Comparison of ENCODE assay signal across 26 mouse cellular contexts in the genomic region with DNA sequence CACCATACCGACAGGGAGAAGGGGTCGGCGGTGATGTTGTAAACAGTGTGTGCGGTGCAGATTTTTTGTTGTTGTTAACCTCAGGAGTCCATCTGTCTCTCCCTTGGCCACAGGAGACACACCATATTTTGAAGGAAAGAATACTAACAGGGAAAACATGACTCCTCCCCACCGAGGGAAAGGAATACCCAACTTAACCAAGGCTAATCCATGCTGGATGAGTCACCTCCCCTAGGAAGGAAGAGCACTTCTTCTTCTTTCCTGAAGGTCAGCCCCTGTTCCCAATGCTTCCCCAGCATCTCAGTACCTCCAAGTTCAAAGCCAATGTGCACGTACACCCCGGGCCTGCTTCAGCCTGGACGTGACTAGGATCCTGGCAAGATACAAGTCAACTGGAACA.
DNase-seq lines count a peak whose midpoint lies in the region; ATAC-seq lines count a peak whose summit lies in the region.
"Had no signal": no experiment of that assay in that cellular context is flagged by ENCODE, and none has a peak within 500 bp of the region (broad histone marks: within the 10 kb centered on the region; RNA-seq: fewer than 3 reads in every experiment).

No protein-coding gene starts in this region.

- H3K27me3 ChIP-seq in embryonic facial prominence, embryonic 12.5 days: no peaks in the 10 kb centered on the region
- H3K27me3 ChIP-seq in embryonic facial prominence, embryonic 10.5 days (replicated peaks; ENCODE audit: low read depth, poor library complexity, severe bottlenecking): no peaks in the 10 kb centered on the region
- H3K27me3 ChIP-seq in heart, embryonic 16.5 days (ENCODE audit: control insufficient read depth, insufficient read depth, low read length): no peaks in the 10 kb centered on the region
- H3K27me3 ChIP-seq in limb, embryonic 10.5 days (ENCODE audit: low read depth, poor library complexity, severe bottlenecking): no peaks in the 10 kb centered on the region
- H3K27me3 ChIP-seq in midbrain, embryonic 13.5 days: no peaks in the 10 kb centered on the region
- H3K27me3 ChIP-seq: hindbrain, embryonic 15.5 days; lung, embryonic 15.5 days; midbrain, embryonic 15.5 days had no signal

- peaks cover 25% of the 10 kb centered on the region; the same call in 1 of the 2 replicates for H3K4me1 ChIP-seq in embryonic facial prominence, embryonic 12.5 days
- peaks cover 54% of the 10 kb centered on the region for H3K4me1 ChIP-seq in embryonic facial prominence, embryonic 10.5 days
- peaks cover 19% of the 10 kb centered on the region for H3K4me1 ChIP-seq in heart, embryonic 16.5 days (ENCODE audit: control insufficient read depth, insufficient read depth, low read length)
- peaks cover 49% of the 10 kb centered on the region for H3K4me1 ChIP-seq in limb, embryonic 10.5 days
- peaks cover 7% of the 10 kb centered on the region; the same call in 1 of the 2 replicates for H3K4me1 ChIP-seq in midbrain, embryonic 13.5 days (replicated peaks)
- H3K4me1 ChIP-seq: hindbrain, embryonic 15.5 days had no signal

- no peak for ATAC-seq in embryonic facial prominence, embryonic 12.5 days (ENCODE audit: insufficient number of reproducible peaks, insufficient read depth, low FRiP score, low TSS enrichment)
- no peak; the same call in 1 of the 2 replicates for ATAC-seq in heart, embryonic 16.5 days (replicated peaks; ENCODE audit: extremely low read depth, insufficient read depth, low FRiP score)
- ATAC-seq in midbrain, embryonic 13.5 days: no peak
- ATAC-seq: activated CD4-positive, CD25-positive, alpha-beta regulatory T cell, adult 4 months; forebrain, embryonic 14.5 days; inflammation-experienced regulatory T-cells, adult 6 months; midbrain, embryonic 15.5 days had no signal

- H3K36me3 ChIP-seq in embryonic facial prominence, embryonic 12.5 days: peaks cover under 1% of the 10 kb centered on the region; the same call in 1 of the 2 replicates
- H3K36me3 ChIP-seq in embryonic facial prominence, embryonic 10.5 days (replicated peaks): peaks cover 25% of the 10 kb centered on the region
- no peaks in the 10 kb centered on the region for H3K36me3 ChIP-seq in heart, embryonic 16.5 days (ENCODE audit: control insufficient read depth, insufficient read depth)
- peaks cover 47% of the 10 kb centered on the region for H3K36me3 ChIP-seq in limb, embryonic 10.5 days
- H3K36me3 ChIP-seq in midbrain, embryonic 13.5 days: no peaks in the 10 kb centered on the region
- H3K36me3 ChIP-seq: hindbrain, embryonic 15.5 days; lung, embryonic 15.5 days; midbrain, embryonic 15.5 days had no signal

- no peak overlapping the region for H3K4me3 ChIP-seq in embryonic facial prominence, embryonic 12.5 days
- H3K4me3 ChIP-seq in embryonic facial prominence, embryonic 10.5 days: no peak overlapping the region
- no peak overlapping the region for H3K4me3 ChIP-seq in heart, embryonic 16.5 days (ENCODE audit: low read length)
- H3K4me3 ChIP-seq in limb, embryonic 10.5 days: no peak overlapping the region
- H3K4me3 ChIP-seq in midbrain, embryonic 13.5 days (replicated peaks): no peak overlapping the region
- H3K4me3 ChIP-seq: hindbrain, embryonic 10.5 days; hindbrain, embryonic 15.5 days; lung, embryonic 15.5 days; midbrain, embryonic 15.5 days had no signal

- DNase-seq in embryonic facial prominence, embryonic 10.5 days (ENCODE audit: low spot score): no peak
- no peak for DNase-seq in heart, adult 18-20 months
- peak; percentile 30 for DNase-seq in NIH3T3 (ENCODE audit: low read depth)
- no peak for DNase-seq in limb, embryonic 10.5 days (ENCODE audit: low spot score)
- no peak for DNase-seq in T-cell, adult 2 months (ENCODE audit: low spot score)
- DNase-seq: adrenal gland, adult 2 months; cerebellum, adult 2 months; cerebellum, postnatal 25 days; kidney, adult 8-10 months; kidney, postnatal 10 days; lung, postnatal 36 days; thymus, adult 18-20 months; thymus, postnatal 25 days had no signal

- 0 out of 2 replicates have a peak overlapping the region, but pooled peaks have one; percentile 12 for H3K27ac ChIP-seq in embryonic facial prominence, embryonic 12.5 days
- no peak overlapping the region; the same call in 1 of the 2 replicates for H3K27ac ChIP-seq in embryonic facial prominence, embryonic 10.5 days (replicated peaks)
- no peak overlapping the region; the same call in 1 of the 2 replicates for H3K27ac ChIP-seq in heart, embryonic 16.5 days (ENCODE audit: low read length)
- peak overlapping the region; percentile 64; the same call in 1 of the 2 replicates for H3K27ac ChIP-seq in limb, embryonic 10.5 days
- H3K27ac ChIP-seq in midbrain, embryonic 13.5 days: no peak overlapping the region
- H3K27ac ChIP-seq: hindbrain, embryonic 10.5 days; hindbrain, embryonic 15.5 days; lung, embryonic 15.5 days; midbrain, embryonic 15.5 days; stomach, postnatal 0 days had no signal

- WGBS in embryonic facial prominence, embryonic 12.5 days: 74% methylated on average over 8 of the region's 8 CpGs
- 84% methylated on average over 8 of the region's 8 CpGs for WGBS in embryonic facial prominence, embryonic 10.5 days
- WGBS in heart, embryonic 16.5 days: 75% methylated on average over 8 of the region's 8 CpGs
- 92% methylated on average over 8 of the region's 8 CpGs for WGBS in limb, embryonic 10.5 days
- WGBS in midbrain, embryonic 13.5 days: 92% methylated on average over 8 of the region's 8 CpGs

- H3K9me3 ChIP-seq in embryonic facial prominence, embryonic 12.5 days: no peaks in the 10 kb centered on the region
- H3K9me3 ChIP-seq in embryonic facial prominence, embryonic 10.5 days: no peaks in the 10 kb centered on the region
- H3K9me3 ChIP-seq in heart, embryonic 16.5 days (replicated peaks; ENCODE audit: control insufficient read depth, low read length): no peaks in the 10 kb centered on the region
- no peaks in the 10 kb centered on the region for H3K9me3 ChIP-seq in limb, embryonic 10.5 days (replicated peaks)
- no peaks in the 10 kb centered on the region for H3K9me3 ChIP-seq in midbrain, embryonic 13.5 days
- H3K9me3 ChIP-seq: hindbrain, embryonic 10.5 days; hindbrain, embryonic 15.5 days; lung, embryonic 15.5 days; midbrain, embryonic 15.5 days had no signal

- no peak overlapping the region for H3K9ac ChIP-seq in embryonic facial prominence, embryonic 12.5 days
- no peak overlapping the region for H3K9ac ChIP-seq in heart, embryonic 16.5 days (ENCODE audit: low read length)
- H3K9ac ChIP-seq in midbrain, embryonic 13.5 days (replicated peaks): no peak overlapping the region
- H3K9ac ChIP-seq: hindbrain, embryonic 15.5 days; lung, embryonic 15.5 days; midbrain, embryonic 15.5 days had no signal

- no peak overlapping the region for H3K4me2 ChIP-seq in embryonic facial prominence, embryonic 12.5 days (replicated peaks)
- H3K4me2 ChIP-seq in heart, embryonic 16.5 days (ENCODE audit: low read depth, low read length): peak overlapping the region; percentile 26
- no peak overlapping the region for H3K4me2 ChIP-seq in midbrain, embryonic 13.5 days (replicated peaks)
- H3K4me2 ChIP-seq: heart, embryonic 11.5 days; hindbrain, embryonic 15.5 days; liver, embryonic 11.5 days; lung, embryonic 15.5 days; midbrain, embryonic 15.5 days had no signal

Comparison
In these comparisons a context has a peak if more than half of its experiments do, and no peak if none do; other contexts are left out.
1. H3K27ac ChIP-seq: peak in embryonic facial prominence, embryonic 12.5 days (single experiment) and limb, embryonic 10.5 days (single experiment); none in embryonic facial prominence, embryonic 10.5 days (single experiment), heart, embryonic 16.5 days (single experiment) and midbrain, embryonic 13.5 days (single experiment).